Mouse (Mus musculus) kidney, adult 10 weeks (tissue): Measurements from ENCODE around the gene Elovl2. TPM values are rescaled to one million over a fixed set of nuclear protein-coding genes. Genes with fewer than 3 reads are reported as not detected.

Experiments used
- polyA plus RNA-seq: library from polyadenylated mRNA; stranded (reverse); fragments of 350-450 nt; fragmentation: Illumina TruSeq; extraction: RNeasy Lipid Tissue Mini Kit (QIAGEN cat#74804); gene quantifications from one replicate; pipeline ENCODE4 v1.2.3, GENCODE M21; 2014; ENCODE audit warnings: low read depth, low replicate concordance

The Elovl2 gene
- 79.8 TPM for polyA plus RNA-seq

GRCm38 (mm10) chr13:41220304-41220834 lies at the start of gene Elovl2:
Gene Elovl2 (minus strand): TSS chr13:41220405.

GRCm38 (mm10) chr13:41249538-41250317 lies 29.5 kb upstream of the Elovl2 start, which contains the start of gene Smim13:
Gene Smim13 (plus strand): TSS chr13:41249844.

Other genes starting within 250 kb of the Elovl2 start
- 53.4 TPM for gene Pak1ip1, start 219.4 kb downstream of the Elovl2 start, polyA plus RNA-seq
- 47.9 TPM for gene Tmem14c, start 204.1 kb downstream of the Elovl2 start, polyA plus RNA-seq
- not detected for gene Mak, start 140.7 kb downstream of the Elovl2 start, polyA plus RNA-seq
- gene Gcm2, start 109.4 kb downstream of the Elovl2 start, polyA plus RNA-seq: not detected
- gene Sycp2l, start 106.1 kb downstream of the Elovl2 start, polyA plus RNA-seq: not detected
- 22.8 TPM for gene Smim13, start 29.4 kb upstream of the Elovl2 start, polyA plus RNA-seq
- gene Gm17364, start 53.6 kb upstream of the Elovl2 start, polyA plus RNA-seq: not detected